Mouse (Mus musculus) bone marrow, adult 2 months (tissue): ENCODE results near the gene Ppil6. TPM values are rescaled to one million over a fixed set of nuclear protein-coding genes. Genes with fewer than 3 reads are reported as not detected.
A peak's percentile ranks its signal among the peaks of the same experiment; 100 is the strongest.

ENCODE experiments used
- H3K27ac ChIP-seq: fragments of 200-500 bp; 2 replicates; pipeline ENCODE4 v1.5.1; 2012; ENCODE audit warnings: low read depth, mild to moderate bottlenecking, control low read depth, inconsistent platforms, low read length; ENCODE audit not compliant: control insufficient read depth, poor library complexity, insufficient read depth
- H3K4me1 ChIP-seq: fragments of 200-500 bp; 2 replicates; pipeline ENCODE4 v1.6.1; 2011; ENCODE audit warnings: low read length; ENCODE audit not compliant: control insufficient read depth, insufficient read depth
- H3K4me3 ChIP-seq: fragments of 200-500 bp; replicated peaks from 2 replicates; pipeline ENCODE3; 2011; ENCODE audit warnings: mild to moderate bottlenecking, low read depth, low read length, control low read depth; ENCODE audit not compliant: control insufficient read depth
- CTCF ChIP-seq: fragments of 200-500 bp; IDR thresholded peaks from 2 replicates; pipeline ENCODE4 v1.5.1; 2011; ENCODE audit warnings: low read length, control low read depth; ENCODE audit not compliant: control insufficient read depth, insufficient read depth
- POLR2A ChIP-seq: fragments of 200-500 bp; IDR thresholded peaks from 2 replicates; pipeline ENCODE4 v1.6.1; 2011; ENCODE audit warnings: low read depth, mild to moderate bottlenecking, control low read depth, low read length, borderline replicate concordance; ENCODE audit not compliant: control insufficient read depth
- WGBS: fragments of 180-500 bp; shearing (Covaris S2); methylation state at CpG from one replicate; pipeline ENCODE4 v1.1.7; 2018; 5-methylcytosine and 5-hydroxymethylcytosine counted together
- polyA plus RNA-seq: library from polyadenylated mRNA; stranded (reverse); fragments of >200 nt; gene quantifications from 2 replicates; pipeline ENCODE4 v1.2.4, GENCODE M21; 2011; ENCODE audit warnings: low replicate concordance; ENCODE audit not compliant: missing spikeins, insufficient read depth, insufficient read length

Ppil6 gene
- polyA plus RNA-seq, 1 experiment, result not detected

GRCm38 (mm10) chr10:41543439-41543838 lies 53.2 kb downstream of the Ppil6 start:
- TF ChIP-seq CTCF (no peak), POLR2A (no peak)
- WGBS, result 47% methylated on average over 4 of the region's 4 CpGs
- no peak overlapping the region for H3K4me3 ChIP-seq
- no peak overlapping the region for H3K27ac ChIP-seq
- H3K4me1 ChIP-seq, result peaks cover 1% of the 10 kb centered on the region; the same call in 1 of the 2 replicates

- no peak for TF ChIP-seq POLR2A
- no peak for TF ChIP-seq CTCF
- Histone ChIP-seq H3K27ac (no peak overlapping the region), H3K4me3 (no peak overlapping the region), H3K4me1 (peaks cover 1% of the 10 kb centered on the region; the same call in 1 of the 2 replicates)
- 38% methylated on average over 2 of the region's 2 CpGs for WGBS
Observed at GRCm38 (mm10) chr10:41543844-41544243, 53.6 kb downstream of the Ppil6 start.

- no peak overlapping the region for H3K4me3 ChIP-seq
- 27% methylated on average over 7 of the region's 7 CpGs for WGBS
- H3K27ac ChIP-seq, result no peak overlapping the region
- H3K4me1 ChIP-seq, result peaks cover 1% of the 10 kb centered on the region; the same call in 1 of the 2 replicates
- TF ChIP-seq CTCF (no peak), POLR2A (no peak)
Observed at GRCm38 (mm10) chr10:41544481-41545190, 54.4 kb downstream of the Ppil6 start.

GRCm38 (mm10) chr10:41545224-41545755 lies 55.1 kb downstream of the Ppil6 start:
- H3K4me3 ChIP-seq, result no peak overlapping the region
- H3K27ac ChIP-seq, result no peak overlapping the region
- peaks cover 1% of the 10 kb centered on the region; the same call in 1 of the 2 replicates for H3K4me1 ChIP-seq
- 57% methylated on average over 7 of the region's 7 CpGs for WGBS
- TF ChIP-seq CTCF, result no peak
- TF ChIP-seq POLR2A, result no peak

GRCm38 (mm10) chr10:41546396-41547165 lies 56.3 kb downstream of the Ppil6 start:
- TF ChIP-seq POLR2A (no peak), CTCF (no peak)
- WGBS, result 86% methylated on average over 13 of the region's 13 CpGs
- no peak overlapping the region for H3K27ac ChIP-seq

GRCm38 (mm10) chr10:41550711-41551110 lies 60.5 kb downstream of the Ppil6 start:
- TF ChIP-seq CTCF (no peak), POLR2A (no peak)
- Histone ChIP-seq H3K27ac (no peak overlapping the region), H3K4me3 (no peak overlapping the region), H3K4me1 (no peaks in the 10 kb centered on the region; the same call in 1 of the 2 replicates)
- 82% methylated on average over 7 of the region's 7 CpGs for WGBS

More at GRCm38 (mm10) chr10:41546396-41547165, 56.3 kb downstream of the Ppil6 start:
- peaks cover 1% of the 10 kb centered on the region; the same call in 1 of the 2 replicates for H3K4me1 ChIP-seq
- no peak overlapping the region for H3K4me3 ChIP-seq

GRCm38 (mm10) chr10:41552319-41552718 lies 62.1 kb downstream of the Ppil6 start:
- Histone ChIP-seq H3K27ac (no peak overlapping the region; the same call in 1 of the 2 replicates), H3K4me1 (no peaks in the 10 kb centered on the region; the same call in 1 of the 2 replicates), H3K4me3 (no peak overlapping the region)
- 26% methylated on average over 3 of the region's 3 CpGs for WGBS
- no peak for TF ChIP-seq POLR2A
- TF ChIP-seq CTCF, result no peak

- no peaks in the 10 kb centered on the region; the same call in 1 of the 2 replicates for H3K4me1 ChIP-seq
- WGBS, result 60% methylated on average over 14 of the region's 14 CpGs
- no peak for TF ChIP-seq POLR2A
- H3K4me3 ChIP-seq, result no peak overlapping the region
- peak overlapping the region; percentile 21; the same call in 1 of the 2 replicates for H3K27ac ChIP-seq
Observed at GRCm38 (mm10) chr10:41552847-41553589, 62.8 kb downstream of the Ppil6 start.

GRCm38 (mm10) chr10:41553711-41554110 lies 63.5 kb downstream of the Ppil6 start:
- TF ChIP-seq POLR2A (no peak), CTCF (no peak)
- no peak overlapping the region for H3K4me3 ChIP-seq
- H3K27ac ChIP-seq, result no peak overlapping the region
- no peaks in the 10 kb centered on the region; the same call in 1 of the 2 replicates for H3K4me1 ChIP-seq
- WGBS, result 70% methylated on average over 4 of the region's 4 CpGs
